Mouse (Mus musculus) myocyte (in vitro differentiated cells): ENCODE results near the gene Nfkbib. TPM values are rescaled to one million over a fixed set of nuclear protein-coding genes. Genes with fewer than 3 reads are reported as not detected.

ENCODE experiments used
- H3K27me3 ChIP-seq: one replicate; pipeline ENCODE4 v1.6.1; 2011; ENCODE audit not compliant: control insufficient read depth, insufficient read depth, insufficient read length
- H3K36me3 ChIP-seq: one replicate; pipeline ENCODE4 v1.6.1; 2011; ENCODE audit not compliant: control insufficient read depth, insufficient read depth
- H3K4me2 ChIP-seq: one replicate; pipeline ENCODE4 v1.6.1; 2011; ENCODE audit warnings: low read depth, control low read depth
- H3K4me3 ChIP-seq: one replicate; pipeline ENCODE4 v1.5.1; 2011; ENCODE audit warnings: mild to moderate bottlenecking, control low read depth, moderate library complexity
- H3K79me2 ChIP-seq: one replicate; pipeline ENCODE4 v1.6.1; 2011; ENCODE audit not compliant: control insufficient read depth, insufficient read depth
- H3ac ChIP-seq: one replicate; pipeline ENCODE4 v1.6.1; 2011; ENCODE audit not compliant: control insufficient read depth, insufficient read length
- CEBPB ChIP-seq: IDR thresholded peaks from 2 replicates; pipeline ENCODE4 v1.6.1; 2011; ENCODE audit warnings: mild to moderate bottlenecking, moderate library complexity; ENCODE audit not compliant: poor library complexity, insufficient read depth, severe bottlenecking
- E2F4 ChIP-seq: IDR thresholded peaks from one replicate; pipeline ENCODE4 v1.6.1; 2011; ENCODE audit warnings: mild to moderate bottlenecking, control low read depth, moderate library complexity; ENCODE audit not compliant: insufficient read depth
- MAX ChIP-seq: IDR thresholded peaks from one replicate; pipeline ENCODE4 v1.6.1; 2011; ENCODE audit warnings: low read depth, mild to moderate bottlenecking, control low read depth
- MYOD1 ChIP-seq, 3 experiments: IDR thresholded peaks; one replicate each; pipeline ENCODE4 v1.6.1; 2011; ENCODE audit warnings: control low read depth in 2 of 3, low read depth in 2 of 3, mild to moderate bottlenecking in 2 of 3, moderate library complexity in 1 of 3; ENCODE audit not compliant: insufficient read length in 2 of 3, control insufficient read depth in 1 of 3
- MYOG ChIP-seq, 3 experiments: IDR thresholded peaks; one replicate each; pipeline ENCODE4 v1.6.1; 2011; ENCODE audit warnings: control low read depth in 2 of 3, low read depth in 2 of 3, mild to moderate bottlenecking in 2 of 3; ENCODE audit not compliant: insufficient read length in 2 of 3, control insufficient read depth in 1 of 3, insufficient read depth in 1 of 3
- POLR2A ChIP-seq: IDR thresholded peaks from one replicate; pipeline ENCODE4 v1.6.1; 2011; ENCODE audit warnings: low read depth, mild to moderate bottlenecking, control low read depth, moderate library complexity; ENCODE audit not compliant: insufficient read length
- POLR2AphosphoS2 ChIP-seq: IDR thresholded peaks from one replicate; pipeline ENCODE4 v1.6.1; 2011; ENCODE audit warnings: low read depth, control low read depth; ENCODE audit not compliant: insufficient read length
- REST ChIP-seq: IDR thresholded peaks from one replicate; pipeline ENCODE4 v1.6.1; 2011; ENCODE audit warnings: mild to moderate bottlenecking, control low read depth, moderate library complexity; ENCODE audit not compliant: insufficient read depth, insufficient read length
- SRF ChIP-seq: IDR thresholded peaks from one replicate; pipeline ENCODE4 v1.6.1; 2011; ENCODE audit warnings: low read depth; ENCODE audit not compliant: control insufficient read depth, insufficient read length
- TCF12 ChIP-seq: IDR thresholded peaks from one replicate; pipeline ENCODE4 v1.6.1; 2011; ENCODE audit warnings: mild to moderate bottlenecking, control low read depth; ENCODE audit not compliant: poor library complexity, insufficient read depth, severe bottlenecking
- TCF3 ChIP-seq: IDR thresholded peaks from one replicate; pipeline ENCODE4 v1.6.1; 2011; ENCODE audit warnings: low read depth, control low read depth; ENCODE audit not compliant: insufficient read length
- USF1 ChIP-seq: IDR thresholded peaks from one replicate; pipeline ENCODE4 v1.6.1; 2011; ENCODE audit warnings: low read depth, mild to moderate bottlenecking, control low read depth, moderate library complexity
- polyA plus RNA-seq: library from polyadenylated mRNA; unstranded; fragments of >200 nt; fragmentation: generic; extraction: Trizol; gene quantifications from one replicate; pipeline ENCODE4 v1.2.1, GENCODE M21; 2012; ENCODE audit warnings: missing spikeins

Nfkbib gene
- 59.3 TPM for polyA plus RNA-seq

DNA sequence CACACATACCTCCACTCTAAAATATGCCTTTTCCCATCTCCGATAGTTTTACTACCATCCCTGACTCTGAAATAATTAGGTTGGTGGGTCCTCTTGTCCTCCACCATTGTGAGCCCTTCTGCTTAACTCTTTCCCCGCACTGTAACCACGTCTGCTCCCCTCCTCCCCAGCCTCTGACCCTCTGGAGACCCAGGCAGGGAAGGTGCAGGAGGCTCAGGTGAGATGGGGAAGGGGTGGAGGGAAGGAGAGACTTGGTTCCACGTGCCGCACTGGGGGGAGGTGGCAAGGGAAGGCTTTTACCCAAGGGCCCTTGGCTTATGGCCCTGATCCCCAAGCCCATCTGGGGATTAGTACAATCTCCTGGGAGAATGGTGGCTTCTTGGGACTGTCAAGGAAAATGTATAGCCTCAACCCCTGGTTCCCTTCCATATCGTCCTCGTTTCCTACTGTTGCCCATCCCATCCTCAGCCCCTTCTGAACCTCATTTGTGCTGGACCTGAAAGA lies at the start of gene Nfkbib:
Gene Nfkbib, minus strand, starts transcription at position 51 of the 504 bp plus-strand sequence.
- Histone ChIP-seq H3K27me3 (no peaks in the 10 kb centered on the region), H3K36me3 (no peaks in the 10 kb centered on the region), H3K4me3 (peak within 1 kb of the TSS; percentile 65), H3K4me2 (peak within 1 kb of the TSS; percentile 93), H3ac (peak within 1 kb of the TSS; percentile 43), H3K79me2 (peaks cover 21% of the 10 kb centered on the region)
- no peak for TF ChIP-seq CEBPB
- TF ChIP-seq TCF12 = no peak
- no peak for TF ChIP-seq POLR2AphosphoS2
- TF ChIP-seq REST = no peak
- TF ChIP-seq SRF = no peak
- TF ChIP-seq E2F4 = no peak
- TF ChIP-seq USF1 = no peak
- no peak for TF ChIP-seq MAX
- no peak for TF ChIP-seq POLR2A
- no peak for TF ChIP-seq MYOD1 (IDR thresholded peaks at IDR 0.05; ENCODE audit: control insufficient read depth in 1 of 3, insufficient read length in 2 of 3, low read depth in 2 of 3)
- TF ChIP-seq TCF3 = no peak
- no peak for TF ChIP-seq MYOG (IDR thresholded peaks at IDR 0.05; ENCODE audit: control insufficient read depth in 1 of 3, insufficient read depth in 1 of 3, insufficient read length in 2 of 3, low read depth in 2 of 3)

GRCm38 (mm10) chr7:28816920-28817319 lies 49.6 kb upstream of the Nfkbib start:
- TF ChIP-seq POLR2AphosphoS2 (peak; percentile 92), SRF (no peak), POLR2A (peak; percentile 60)
- H3K27me3 ChIP-seq = no peaks in the 10 kb centered on the region

DNA sequence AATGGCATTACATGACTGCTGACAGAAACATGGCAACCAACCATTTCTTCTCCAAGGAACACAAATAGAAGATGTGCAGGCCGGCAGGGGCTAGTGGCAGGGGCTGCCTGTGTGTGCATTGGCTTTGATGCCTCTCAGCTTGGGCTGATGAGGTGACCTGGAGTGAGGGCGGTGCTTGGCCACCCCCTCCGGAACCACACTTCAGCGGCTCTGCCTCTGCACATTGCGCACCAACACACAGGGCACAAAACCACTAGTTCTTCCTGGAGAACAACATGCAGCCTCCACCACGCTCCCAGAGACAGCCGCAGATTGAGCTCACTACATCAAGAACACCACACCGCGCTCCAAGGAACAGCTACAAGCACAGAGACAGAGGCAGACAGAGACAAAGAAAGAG lies 48.9 kb upstream of the Nfkbib start:
- peaks cover 72% of the 10 kb centered on the region for H3K79me2 ChIP-seq
- H3K4me3 ChIP-seq = no peak overlapping the region
- H3K27me3 ChIP-seq = no peaks in the 10 kb centered on the region
- H3K4me2 ChIP-seq = no peak overlapping the region
- TF ChIP-seq POLR2A (peak; percentile 29), POLR2AphosphoS2 (peak; percentile 78), MAX (no peak)
- H3ac ChIP-seq = no peak overlapping the region
- peaks cover 74% of the 10 kb centered on the region for H3K36me3 ChIP-seq

More at GRCm38 (mm10) chr7:28816920-28817319, 49.6 kb upstream of the Nfkbib start:
- Histone ChIP-seq H3K4me3 (no peak overlapping the region), H3K36me3 (peaks cover 75% of the 10 kb centered on the region), H3K4me2 (no peak overlapping the region), H3ac (no peak overlapping the region), H3K79me2 (peaks cover 66% of the 10 kb centered on the region)

DNA sequence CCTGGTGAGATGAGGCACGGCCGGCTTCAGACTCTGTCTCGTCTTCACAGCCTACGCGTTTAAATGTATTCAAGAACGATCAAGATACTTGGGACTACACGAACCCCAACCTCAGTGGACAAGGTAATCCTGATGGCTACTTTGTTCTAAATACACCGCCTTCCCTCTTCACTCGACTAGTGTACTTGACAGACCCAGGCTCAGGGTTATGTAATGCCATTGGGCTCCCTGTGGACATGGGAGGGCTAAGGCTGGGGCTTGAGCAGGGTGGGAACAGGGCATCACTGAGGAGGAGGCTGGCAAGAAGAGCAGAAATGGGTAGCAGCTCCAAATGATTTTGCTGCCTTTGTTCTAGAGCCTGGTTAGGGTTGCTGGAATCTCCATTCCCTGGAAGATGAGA lies 47.9 kb upstream of the Nfkbib start:
- Histone ChIP-seq H3K4me3 (no peak overlapping the region), H3K27me3 (no peaks in the 10 kb centered on the region), H3ac (no peak overlapping the region), H3K4me2 (no peak overlapping the region), H3K36me3 (peaks cover 69% of the 10 kb centered on the region), H3K79me2 (peaks cover 72% of the 10 kb centered on the region)
- no peak for TF ChIP-seq MYOD1 (IDR thresholded peaks at IDR 0.05; ENCODE audit: control insufficient read depth in 1 of 3, insufficient read length in 2 of 3, low read depth in 2 of 3)
- no peak for TF ChIP-seq MAX
- no peak for TF ChIP-seq USF1
- no peak for TF ChIP-seq E2F4
- TF ChIP-seq POLR2AphosphoS2 = peak; percentile 18
- TF ChIP-seq SRF = no peak

GRCm38 (mm10) chr7:28814306-28815034 lies 47.2 kb upstream of the Nfkbib start:
- Histone ChIP-seq H3ac (no peak overlapping the region), H3K27me3 (no peaks in the 10 kb centered on the region), H3K4me3 (no peak overlapping the region), H3K36me3 (peaks cover 61% of the 10 kb centered on the region), H3K79me2 (peaks cover 70% of the 10 kb centered on the region), H3K4me2 (no peak overlapping the region)
- TF ChIP-seq POLR2AphosphoS2 (peak; percentile 20), USF1 (no peak)

DNA sequence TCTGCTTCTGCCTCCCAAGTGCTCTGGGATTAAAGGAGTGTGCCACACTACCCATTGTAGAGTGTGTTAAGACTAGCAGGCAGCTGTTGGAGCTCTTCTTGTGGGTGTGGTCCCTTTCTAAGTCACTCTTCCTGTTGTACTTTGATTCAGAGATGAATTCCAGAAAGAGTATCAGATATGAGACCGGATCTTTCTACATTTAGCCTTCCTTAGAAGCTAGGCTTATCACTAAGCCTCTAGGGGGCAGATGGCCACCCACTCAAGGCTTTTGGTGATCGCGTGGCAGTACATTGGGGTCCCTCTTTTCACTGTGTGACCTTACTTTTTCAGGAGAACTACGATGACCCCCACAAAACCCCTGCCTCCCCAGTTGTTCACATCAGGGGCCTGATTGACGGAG lies 45.6 kb upstream of the Nfkbib start:
- no peaks in the 10 kb centered on the region for H3K27me3 ChIP-seq
- H3ac ChIP-seq = no peak overlapping the region
- peaks cover 67% of the 10 kb centered on the region for H3K79me2 ChIP-seq
- peak overlapping the region; percentile 67 for H3K4me3 ChIP-seq
- TF ChIP-seq POLR2A (no peak), MYOG (IDR thresholded peaks at IDR 0.05; ENCODE audit: control insufficient read depth in 1 of 3, insufficient read depth in 1 of 3, insufficient read length in 2 of 3, low read depth in 2 of 3) (peak in 1 of 3 experiments; percentile 31), MYOD1 (IDR thresholded peaks at IDR 0.05; ENCODE audit: control insufficient read depth in 1 of 3, insufficient read length in 2 of 3, low read depth in 2 of 3) (peak in 2 of 3 experiments; percentile 30 to 65)
- peak overlapping the region; percentile 93 for H3K4me2 ChIP-seq
- peaks cover 55% of the 10 kb centered on the region for H3K36me3 ChIP-seq
